Mouse (Mus musculus) cerebellum, adult 2 months (tissue): ENCODE measurements around the gene Atg4b.

Source experiments
- CTCF ChIP-seq: fragments of 200-500 bp; IDR thresholded peaks from 2 replicates; pipeline ENCODE4 v1.5.1; 2011; ENCODE audit warnings: low read depth, mild to moderate bottlenecking, control low read depth, low read length, moderate library complexity, borderline replicate concordance; ENCODE audit not compliant: insufficient read depth
- POLR2A ChIP-seq: fragments of 200-500 bp; IDR thresholded peaks from 2 replicates; pipeline ENCODE4 v1.6.1; 2011; ENCODE audit warnings: low read length, control low read depth, borderline replicate concordance; ENCODE audit not compliant: insufficient read depth

GRCm38 (mm10) chr1:93716166-93716565 is 35.1 kb upstream of the Atg4b start:
- TF ChIP-seq POLR2A (no peak), CTCF (no peak)
